ENCODE assay signal across 24 mouse cellular contexts in genomic region chr11:73187231-73187630, GRCm38 (mm10). TPM values are rescaled to one million over a fixed set of nuclear protein-coding genes. Genes with fewer than 3 reads are reported as not detected.
A peak's percentile ranks its signal among the peaks of the same experiment; 100 is the strongest.
DNase-seq lines count a peak whose midpoint lies in the region; ATAC-seq and TF ChIP-seq lines count a peak whose summit lies in the region.
"Had no signal": no experiment of that assay in that cellular context is flagged by ENCODE, and none has a peak within 500 bp of the region (broad histone marks: within the 10 kb centered on the region; RNA-seq: fewer than 3 reads in every experiment).

No protein-coding gene starts in this region.

- H3K27ac ChIP-seq in kidney, adult 2 months (ENCODE audit: insufficient read depth, low read depth, low read length), result no peak overlapping the region
- no peak overlapping the region for H3K27ac ChIP-seq in kidney, postnatal 0 days
- no peak overlapping the region for H3K27ac ChIP-seq in thymus, adult 2 months (ENCODE audit: control insufficient read depth, insufficient read depth, low read length)
- no peak overlapping the region for H3K27ac ChIP-seq in hindbrain, embryonic 10.5 days
- H3K27ac ChIP-seq: forebrain, embryonic 10.5 days; forebrain, embryonic 13.5 days; heart, adult 2 months; heart, embryonic 10.5 days; heart, embryonic 13.5 days; hindbrain, embryonic 12.5 days; hindbrain, embryonic 15.5 days had no signal

- peak; percentile 57 for DNase-seq in kidney, adult 2 months
- no peak for DNase-seq in kidney, postnatal 14 days
- DNase-seq in kidney, postnatal 0 days (ENCODE audit: low spot score), result no peak
- peak; percentile 41 to 79 for DNase-seq in kidney, postnatal 25 days
- no peak for DNase-seq in thymus, adult 2 months
- DNase-seq in hindbrain, embryonic 10.5 days (ENCODE audit: low spot score), result no peak
- DNase-seq: adrenal gland, adult 8-10 months; adrenal gland, postnatal 25 days; cerebellum, adult 11-12 months; cerebellum, adult 8-10 months; cerebellum, postnatal 10 days; cerebellum, postnatal 36 days; gastrocnemius, postnatal 10 days; gastrocnemius, postnatal 36 days; heart, adult 2 months; heart, postnatal 14 days; heart, postnatal 4 days had no signal

- no peak overlapping the region for H3K4me3 ChIP-seq in kidney, adult 2 months (ENCODE audit: insufficient read depth, low read depth, low read length)
- H3K4me3 ChIP-seq in kidney, postnatal 0 days (replicated peaks; ENCODE audit: low read depth, low read length), result no peak overlapping the region
- H3K4me3 ChIP-seq in thymus, adult 2 months (ENCODE audit: control insufficient read depth, insufficient read depth, low read length), result no peak overlapping the region
- H3K4me3 ChIP-seq in hindbrain, embryonic 10.5 days, result no peak overlapping the region
- H3K4me3 ChIP-seq: forebrain, embryonic 10.5 days; forebrain, embryonic 13.5 days; heart, adult 2 months; heart, embryonic 10.5 days; heart, embryonic 13.5 days; hindbrain, embryonic 12.5 days; hindbrain, embryonic 15.5 days had no signal

- no peak overlapping the region for H3K9ac ChIP-seq in kidney, postnatal 0 days (ENCODE audit: low read depth, low read length)
- H3K9ac ChIP-seq: forebrain, embryonic 13.5 days; heart, embryonic 13.5 days; hindbrain, embryonic 12.5 days; hindbrain, embryonic 15.5 days had no signal

- no peaks in the 10 kb centered on the region for H3K27me3 ChIP-seq in kidney, adult 2 months (replicated peaks; ENCODE audit: control insufficient read depth, insufficient read depth, low read length)
- H3K27me3 ChIP-seq in kidney, postnatal 0 days (ENCODE audit: insufficient read depth, low read length), result no peaks in the 10 kb centered on the region
- H3K27me3 ChIP-seq in thymus, adult 2 months (ENCODE audit: control insufficient read depth, insufficient read depth, low read length), result no peaks in the 10 kb centered on the region
- no peaks in the 10 kb centered on the region for H3K27me3 ChIP-seq in hindbrain, embryonic 10.5 days (ENCODE audit: insufficient read depth, poor library complexity, severe bottlenecking)
- H3K27me3 ChIP-seq: forebrain, embryonic 13.5 days; heart, embryonic 13.5 days; hindbrain, embryonic 12.5 days; hindbrain, embryonic 15.5 days had no signal

- H3K4me2 ChIP-seq in kidney, postnatal 0 days (ENCODE audit: low read length), result no peak overlapping the region
- H3K4me2 ChIP-seq: forebrain, embryonic 13.5 days; heart, embryonic 13.5 days; hindbrain, embryonic 12.5 days; hindbrain, embryonic 15.5 days had no signal

- H3K4me1 ChIP-seq in kidney, adult 2 months (ENCODE audit: control insufficient read depth, insufficient read depth, low read length), result 0 out of 2 replicates have a peak, but pooled peaks cover 3% of the 10 kb centered on the region
- no peaks in the 10 kb centered on the region for H3K4me1 ChIP-seq in kidney, postnatal 0 days (replicated peaks; ENCODE audit: insufficient read depth, low read length)
- H3K4me1 ChIP-seq in thymus, adult 2 months (replicated peaks; ENCODE audit: control insufficient read depth, insufficient read depth, low read length), result no peaks in the 10 kb centered on the region
- no peaks in the 10 kb centered on the region for H3K4me1 ChIP-seq in hindbrain, embryonic 10.5 days (replicated peaks)
- H3K4me1 ChIP-seq: forebrain, embryonic 10.5 days; forebrain, embryonic 13.5 days; heart, embryonic 10.5 days; heart, embryonic 13.5 days; hindbrain, embryonic 12.5 days; hindbrain, embryonic 15.5 days had no signal

- ATAC-seq in kidney, postnatal 0 days (replicated peaks; ENCODE audit: low FRiP score, low read depth), result 0 out of 2 replicates have a peak, but pooled peaks have one; percentile 44
- ATAC-seq: CD4-positive, CD25-positive, alpha-beta regulatory T cell, adult 4 months; forebrain, embryonic 13.5 days had no signal

- WGBS in kidney, adult 2 months, result 69% methylated on average over 6 of the region's 6 CpGs
- 88% methylated on average over 6 of the region's 6 CpGs for WGBS in kidney, postnatal 0 days
- WGBS in thymus, adult 2 months, result 91% methylated on average over 6 of the region's 6 CpGs
- 87% methylated on average over 6 of the region's 6 CpGs for WGBS in hindbrain, embryonic 10.5 days

- no peak for TF ChIP-seq POLR2A in kidney, adult 2 months (IDR thresholded peaks at IDR 0.05; ENCODE audit: low read depth, low read length)
- TF ChIP-seq POLR2A in thymus, adult 2 months (IDR thresholded peaks at IDR 0.05; ENCODE audit: control insufficient read depth, extremely low read depth, insufficient read depth, low read length, poor library complexity), result no peak

- peaks cover 2% of the 10 kb centered on the region; the same call in 1 of the 2 replicates for H3K36me3 ChIP-seq in kidney, adult 2 months (ENCODE audit: control insufficient read depth, insufficient read depth, low read length)
- peaks cover 26% of the 10 kb centered on the region for H3K36me3 ChIP-seq in kidney, postnatal 0 days (ENCODE audit: insufficient read depth, low read length)
- H3K36me3 ChIP-seq in thymus, adult 2 months (ENCODE audit: control insufficient read depth, insufficient read depth, low read length), result no peaks in the 10 kb centered on the region
- H3K36me3 ChIP-seq in hindbrain, embryonic 10.5 days, result peaks cover 98% of the 10 kb centered on the region

- H3K9me3 ChIP-seq in kidney, postnatal 0 days (replicated peaks; ENCODE audit: low read length), result no peaks in the 10 kb centered on the region
- no peaks in the 10 kb centered on the region for H3K9me3 ChIP-seq in hindbrain, embryonic 10.5 days
- H3K9me3 ChIP-seq: forebrain, embryonic 10.5 days; forebrain, embryonic 13.5 days; heart, embryonic 10.5 days; heart, embryonic 13.5 days; hindbrain, embryonic 12.5 days; hindbrain, embryonic 15.5 days had no signal

- TF ChIP-seq CTCF in kidney, adult 2 months (conservative IDR thresholded peaks at IDR 0.05; ENCODE audit: insufficient read depth, insufficient read length, low read depth, low read length), result no peak
- TF ChIP-seq CTCF in kidney, postnatal 0 days (IDR thresholded peaks at IDR 0.05; ENCODE audit: low read depth), result no peak
- TF ChIP-seq CTCF in thymus, adult 2 months (IDR thresholded peaks at IDR 0.05; ENCODE audit: borderline replicate concordance, control insufficient read depth, extremely low read depth, insufficient read depth, low read length, poor library complexity), result no peak

RNA-seq across cellular contexts. Expression of gene Tax1bp3, which starts 10.3 kb away (rescaled TPM):
- polyA plus RNA-seq in kidney, adult 2 months (2012; rRNA removed), result 86.5 and 104 TPM in 2 replicates
- polyA plus RNA-seq in kidney, postnatal 0 days (2015; fragmentation: Nextera tagmentation; extraction: Ambion mirVana), result 227 and 237 TPM in 2 replicates
- 63.1 and 72.0 TPM in 2 replicates for polyA plus RNA-seq in thymus, adult 2 months (2012; rRNA removed)
- polyA plus RNA-seq in hindbrain, embryonic 10.5 days (2016; fragmentation: Nextera tagmentation; extraction: Ambion mirVana), result 207 and 237 TPM in 2 replicates

RNA-seq across cellular contexts. Expression of gene Emc6, which starts 10.4 kb away (rescaled TPM):
- polyA plus RNA-seq in kidney, adult 2 months (2012; rRNA removed), result 77.6 and 91.0 TPM in 2 replicates
- polyA plus RNA-seq in kidney, postnatal 0 days (2015; fragmentation: Nextera tagmentation; extraction: Ambion mirVana), result 182 and 187 TPM in 2 replicates
- 58.6 and 64.9 TPM in 2 replicates for polyA plus RNA-seq in thymus, adult 2 months (2012; rRNA removed)
- 132 and 134 TPM in 2 replicates for polyA plus RNA-seq in hindbrain, embryonic 10.5 days (2016; fragmentation: Nextera tagmentation; extraction: Ambion mirVana)

RNA-seq across cellular contexts. Expression of gene Ctns, which starts 11.6 kb away (rescaled TPM):
- 37.1 and 37.5 TPM in 2 replicates for polyA plus RNA-seq in kidney, adult 2 months (2012; rRNA removed)
- 21.7 and 22.8 TPM in 2 replicates for polyA plus RNA-seq in kidney, postnatal 0 days (2015; fragmentation: Nextera tagmentation; extraction: Ambion mirVana)
- polyA plus RNA-seq in thymus, adult 2 months (2012; rRNA removed), result 20.1 and 20.6 TPM in 2 replicates
- 15.4 and 19.9 TPM in 2 replicates for polyA plus RNA-seq in hindbrain, embryonic 10.5 days (2016; fragmentation: Nextera tagmentation; extraction: Ambion mirVana)

RNA-seq across cellular contexts. Expression of gene Shpk, which starts 12.0 kb away (rescaled TPM):
- polyA plus RNA-seq in kidney, adult 2 months (2012; rRNA removed), result 17.7 and 18.5 TPM in 2 replicates
- 3.8 and 3.9 TPM in 2 replicates for polyA plus RNA-seq in kidney, postnatal 0 days (2015; fragmentation: Nextera tagmentation; extraction: Ambion mirVana)
- polyA plus RNA-seq in thymus, adult 2 months (2012; rRNA removed), result 3.7 and 4.0 TPM in 2 replicates
- 1.1 and 1.7 TPM in 2 replicates for polyA plus RNA-seq in hindbrain, embryonic 10.5 days (2016; fragmentation: Nextera tagmentation; extraction: Ambion mirVana)

RNA-seq across cellular contexts. Expression of gene P2rx5, which starts 27.0 kb away (rescaled TPM):
- 7.4 and 8.7 TPM in 2 replicates for polyA plus RNA-seq in kidney, adult 2 months (2012; rRNA removed)
- polyA plus RNA-seq in kidney, postnatal 0 days (2015; fragmentation: Nextera tagmentation; extraction: Ambion mirVana), result 1.3 and 1.6 TPM in 2 replicates
- polyA plus RNA-seq in thymus, adult 2 months (2012; rRNA removed), result 1.9 and 2.0 TPM in 2 replicates
- 0.10 and 0.32 TPM in 2 replicates for polyA plus RNA-seq in hindbrain, embryonic 10.5 days (2016; fragmentation: Nextera tagmentation; extraction: Ambion mirVana)

Comparison
In these comparisons a context has a peak if more than half of its experiments do, and no peak if none do; other contexts are left out.
1. DNase-seq: peak in kidney, adult 2 months (single experiment) and kidney, postnatal 25 days (2 of 2); none in kidney, postnatal 14 days (single experiment), kidney, postnatal 0 days (single experiment), thymus, adult 2 months (single experiment) and hindbrain, embryonic 10.5 days (single experiment).